Mouse (Mus musculus) heart, postnatal 0 days (tissue): ENCODE results near the gene Cbx5.

ENCODE experiments used
- CTCF ChIP-seq: IDR thresholded peaks from 2 replicates; pipeline ENCODE4 v1.5.1; 2016; ENCODE audit warnings: antibody characterized with exemption, control low read depth, low read depth
- EP300 ChIP-seq: IDR thresholded peaks from 2 replicates; pipeline ENCODE4 v1.6.1; 2016; ENCODE audit warnings: antibody characterized with exemption, low read depth

GRCm38 (mm10) chr15:103190083-103190482, 49.5 kb downstream of the Cbx5 start:
- TF ChIP-seq EP300 (no peak), CTCF (no peak)
